Mouse (Mus musculus) embryonic facial prominence, embryonic 12.5 days (tissue): Measurements from ENCODE around the gene Gm28038. TPM values are rescaled to one million over a fixed set of nuclear protein-coding genes. Genes with fewer than 3 reads are reported as not detected.
A peak's percentile ranks its signal among the peaks of the same experiment; 100 is the strongest.

Experiments used
- ATAC-seq: fragments of 200-750 bp; cut with Nextera tagmentation; 2 replicates; pipeline ENCODE4 v1.8.0; 2017; ENCODE audit not compliant: insufficient number of reproducible peaks, insufficient read depth, low FRiP score, low TSS enrichment
- H3K27ac ChIP-seq: fragments of 300-500 bp; sonication (generic); 2 replicates; pipeline ENCODE4 v1.5.1; 2016; ENCODE audit warnings: mild to moderate bottlenecking
- H3K27me3 ChIP-seq: fragments of 300-500 bp; sonication (generic); 2 replicates; pipeline ENCODE4 v1.6.1; 2016; ENCODE audit warnings: mild to moderate bottlenecking, moderate library complexity
- H3K36me3 ChIP-seq: fragments of 300-500 bp; sonication (generic); 2 replicates; pipeline ENCODE4 v1.6.1; 2016; ENCODE audit warnings: mild to moderate bottlenecking
- H3K4me1 ChIP-seq: fragments of 300-500 bp; sonication (generic); 2 replicates; pipeline ENCODE4 v1.6.1; 2016
- H3K4me2 ChIP-seq: fragments of 300-500 bp; sonication (generic); replicated peaks from 2 replicates; pipeline ENCODE4 v1.6.1; 2016; ENCODE audit warnings: mild to moderate bottlenecking, moderate library complexity
- H3K4me3 ChIP-seq: fragments of 300-500 bp; sonication (generic); 2 replicates; pipeline ENCODE4 v1.5.1; 2016; ENCODE audit warnings: mild to moderate bottlenecking
- H3K9ac ChIP-seq: fragments of 300-500 bp; sonication (generic); 2 replicates; pipeline ENCODE4 v1.6.1; 2016; ENCODE audit warnings: mild to moderate bottlenecking, moderate library complexity
- H3K9me3 ChIP-seq: fragments of 300-500 bp; sonication (generic); 2 replicates; pipeline ENCODE4 v1.6.1; 2016; ENCODE audit warnings: mild to moderate bottlenecking, moderate library complexity
- WGBS: fragments of 180-500 bp; shearing (Covaris S2); methylation state at CpG from one replicate; pipeline ENCODE4 v1.1.7; 2016; 5-methylcytosine and 5-hydroxymethylcytosine counted together
- polyA plus RNA-seq: library from polyadenylated mRNA; unstranded; fragments of >200 nt; fragmentation: Nextera tagmentation; extraction: Ambion mirVana; gene quantifications from 2 replicates; pipeline ENCODE4 v1.2.1, GENCODE M21; 2016

Gm28038 gene
- polyA plus RNA-seq, result not detected in 2 replicates

- Histone ChIP-seq H3K9me3 (no peaks in the 10 kb centered on the region), H3K4me1 (peaks cover 8% of the 10 kb centered on the region), H3K9ac (no peak within 1 kb of the TSS), H3K4me2 (no peak within 1 kb of the TSS), H3K27me3 (no peaks in the 10 kb centered on the region), H3K4me3 (no peak within 1 kb of the TSS), H3K36me3 (no peaks in the 10 kb centered on the region), H3K27ac (no peak within 1 kb of the TSS)
- no peak for ATAC-seq
- WGBS, result 88% methylated on average over 11 of the region's 11 CpGs
Observed at GRCm38 (mm10) chr2:30280743-30281142, at the start of gene Gm28038. TSS of gene Gm28038 (plus strand) at chr2:30281043.

DNA sequence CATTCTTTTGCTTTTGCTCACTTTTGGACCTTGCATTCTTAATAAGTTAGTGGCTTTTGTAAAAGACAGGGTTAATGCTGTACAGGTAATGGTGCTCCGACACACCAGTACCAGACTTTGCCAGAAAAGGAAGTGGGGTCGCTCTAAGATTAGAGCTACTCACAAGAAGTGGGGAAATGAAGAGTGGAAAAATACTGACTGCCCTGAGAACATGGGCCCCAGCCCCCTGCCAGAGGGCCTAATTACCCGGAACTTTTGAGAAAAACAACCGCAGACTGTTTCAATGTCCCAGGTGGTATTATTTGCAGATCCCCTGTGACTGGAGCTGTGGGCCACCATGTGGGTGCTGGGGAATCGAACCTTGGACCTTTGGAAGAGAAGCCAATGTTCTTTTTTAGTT is 45.2 kb upstream of the Gm28038 start:
- Histone ChIP-seq H3K4me1 (peaks cover 15% of the 10 kb centered on the region), H3K36me3 (peaks cover 9% of the 10 kb centered on the region), H3K4me2 (no peak overlapping the region), H3K4me3 (no peak overlapping the region), H3K9me3 (no peaks in the 10 kb centered on the region), H3K27me3 (no peaks in the 10 kb centered on the region), H3K9ac (no peak overlapping the region), H3K27ac (no peak overlapping the region)
- 71% methylated on average over 5 of the region's 5 CpGs for WGBS
- no peak for ATAC-seq

DNA sequence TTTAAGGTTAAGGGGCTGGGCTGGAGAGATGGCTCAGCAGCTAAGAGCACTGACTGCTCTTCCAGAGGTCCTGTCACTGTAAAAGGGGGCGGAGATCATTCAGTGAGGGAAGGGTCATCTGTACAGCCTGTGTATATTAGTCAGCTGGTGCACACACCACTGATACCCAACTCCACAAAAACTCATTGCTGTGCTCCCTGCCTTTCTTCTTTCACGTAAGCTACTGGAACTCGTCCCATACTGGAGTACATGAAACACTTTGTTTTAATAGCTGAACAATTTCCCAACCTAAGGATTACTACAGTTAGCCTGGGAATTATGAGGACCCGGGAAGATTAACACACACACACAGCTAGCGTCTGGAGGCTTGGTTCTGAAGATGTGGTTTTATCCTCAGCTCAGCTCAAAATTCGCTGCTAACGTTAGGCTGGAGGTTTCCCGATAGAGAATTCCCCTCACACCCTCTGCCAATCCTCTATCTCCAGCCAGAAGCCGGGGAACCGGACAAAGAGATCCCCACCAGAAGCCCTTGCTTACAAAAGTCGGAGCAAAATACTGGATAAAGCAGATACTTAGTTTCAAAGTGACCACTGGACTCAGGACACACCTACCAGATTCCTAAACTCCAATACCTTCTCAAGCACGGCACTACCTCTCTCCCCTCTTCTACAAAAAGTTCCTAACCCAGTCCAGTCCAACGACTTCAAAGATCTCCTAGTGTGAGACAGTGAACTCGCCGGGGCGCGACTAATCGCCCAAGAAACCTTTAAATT is 44.2 kb upstream of the Gm28038 start:
- no peak for ATAC-seq
- Histone ChIP-seq H3K4me1 (peaks cover 15% of the 10 kb centered on the region), H3K27ac (peak overlapping the region; percentile 93), H3K9me3 (no peaks in the 10 kb centered on the region), H3K36me3 (peaks cover 19% of the 10 kb centered on the region), H3K4me2 (peak overlapping the region; percentile 85), H3K9ac (peak overlapping the region; percentile 87), H3K27me3 (no peaks in the 10 kb centered on the region), H3K4me3 (peak overlapping the region; percentile 81)
- 4% methylated on average over 18 of the region's 18 CpGs for WGBS

DNA sequence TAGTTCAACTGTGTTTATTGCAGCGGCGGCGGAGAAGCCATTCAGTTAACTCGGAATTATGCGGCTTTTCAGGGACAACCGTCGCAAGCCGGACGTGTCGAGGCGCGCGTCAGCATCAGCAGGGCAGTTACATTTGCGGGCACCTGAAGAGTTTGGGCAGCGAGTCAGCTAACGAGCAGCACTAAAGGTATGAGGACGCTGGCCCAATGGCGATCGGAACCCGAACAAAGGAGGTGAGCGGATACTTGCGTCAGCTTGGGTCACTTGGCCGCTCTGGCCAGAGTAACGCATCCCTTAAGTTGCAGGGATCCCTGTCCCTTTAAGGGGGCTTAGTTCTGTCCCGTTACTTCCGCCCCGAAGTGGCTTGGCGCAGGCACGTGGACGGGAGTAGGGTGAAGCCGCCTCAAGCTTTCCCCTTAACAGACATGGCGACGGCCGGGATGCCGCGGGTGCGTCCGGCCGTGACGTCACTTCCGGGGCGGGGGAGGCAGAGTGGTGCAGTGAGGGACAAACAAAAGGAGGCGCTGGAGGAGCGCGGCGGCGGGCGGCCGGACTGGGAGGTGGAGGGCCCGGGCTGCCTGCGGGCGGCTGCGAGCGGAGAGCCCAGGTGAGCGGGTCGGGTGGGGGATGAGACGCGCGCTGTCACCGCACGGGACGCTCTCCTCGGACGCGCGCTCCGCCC is 43.5 kb upstream of the Gm28038 start, which contains the start of gene Lrrc8a:
TSS of gene Lrrc8a (plus strand) at position 517 of the 682 bp plus-strand sequence.
- peak; percentile 98 for ATAC-seq
- Histone ChIP-seq H3K4me3 (peak within 1 kb of the TSS; percentile 81), H3K36me3 (peaks cover 21% of the 10 kb centered on the region), H3K4me1 (peaks cover 16% of the 10 kb centered on the region), H3K27me3 (no peaks in the 10 kb centered on the region), H3K27ac (peak within 1 kb of the TSS; percentile 93), H3K4me2 (peak within 1 kb of the TSS; percentile 85), H3K9ac (peak within 1 kb of the TSS; percentile 87), H3K9me3 (no peaks in the 10 kb centered on the region)
- under 1% methylated on average over 54 of the region's 67 CpGs for WGBS

GRCm38 (mm10) chr2:30237881-30238280 is 43.0 kb upstream of the Gm28038 start:
- under 1% methylated on average over 34 of the region's 42 CpGs for WGBS
- Histone ChIP-seq H3K4me1 (peaks cover 20% of the 10 kb centered on the region), H3K27ac (peak overlapping the region; percentile 93), H3K4me3 (peak overlapping the region; percentile 81), H3K27me3 (no peaks in the 10 kb centered on the region), H3K9ac (peak overlapping the region; percentile 87), H3K36me3 (peaks cover 26% of the 10 kb centered on the region), H3K9me3 (no peaks in the 10 kb centered on the region), H3K4me2 (peak overlapping the region; percentile 85)
- ATAC-seq, result peak; percentile 81

GRCm38 (mm10) chr2:30238906-30239465 is 41.9 kb upstream of the Gm28038 start:
- Histone ChIP-seq H3K4me3 (peak overlapping the region; percentile 81), H3K27ac (no peak overlapping the region; the same call in 1 of the 2 replicates), H3K36me3 (peaks cover 34% of the 10 kb centered on the region), H3K27me3 (no peaks in the 10 kb centered on the region), H3K9me3 (no peaks in the 10 kb centered on the region), H3K9ac (peak overlapping the region; percentile 87), H3K4me1 (peaks cover 23% of the 10 kb centered on the region), H3K4me2 (peak overlapping the region; percentile 85)
- no peak for ATAC-seq
- 72% methylated on average over 3 of the region's 3 CpGs for WGBS

DNA sequence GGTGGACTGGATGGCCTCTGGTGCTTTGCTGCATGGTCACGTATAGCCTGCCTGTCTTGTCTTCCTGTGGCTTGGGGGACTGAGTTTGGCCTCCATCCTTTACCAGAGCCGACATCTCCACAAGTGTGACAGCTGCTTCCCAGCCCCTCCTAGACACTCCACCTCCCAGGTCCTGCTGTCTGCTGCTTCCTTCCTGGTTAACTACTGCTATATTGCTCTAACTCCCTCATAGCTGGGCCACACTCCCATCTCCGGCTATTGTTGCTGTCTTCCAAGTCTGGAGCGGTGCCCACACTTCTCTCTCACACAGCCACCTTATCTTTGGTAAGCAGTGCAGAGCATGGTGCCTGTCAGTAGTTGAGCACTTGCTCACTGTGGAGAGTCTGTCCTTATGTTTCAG is 41.1 kb upstream of the Gm28038 start:
- Histone ChIP-seq H3K4me2 (no peak overlapping the region; the same call in 1 of the 2 replicates), H3K4me3 (no peak overlapping the region), H3K27ac (no peak overlapping the region), H3K4me1 (peaks cover 23% of the 10 kb centered on the region), H3K27me3 (no peaks in the 10 kb centered on the region), H3K9me3 (no peaks in the 10 kb centered on the region), H3K36me3 (peaks cover 37% of the 10 kb centered on the region), H3K9ac (0 out of 2 replicates have a peak overlapping the region, but pooled peaks have one; percentile 22)
- WGBS, result 80% methylated on average over 4 of the region's 4 CpGs
- no peak for ATAC-seq

- peak within 1 kb of the TSS; percentile 87; the same call in 1 of the 2 replicates for H3K9ac ChIP-seq
- ATAC-seq, result no peak
Observed at GRCm38 (mm10) chr2:30240267-30240666, 40.6 kb upstream of the Gm28038 start, which contains the start of gene Gm28035. TSS of gene Gm28035 (plus strand) at chr2:30240567.

DNA sequence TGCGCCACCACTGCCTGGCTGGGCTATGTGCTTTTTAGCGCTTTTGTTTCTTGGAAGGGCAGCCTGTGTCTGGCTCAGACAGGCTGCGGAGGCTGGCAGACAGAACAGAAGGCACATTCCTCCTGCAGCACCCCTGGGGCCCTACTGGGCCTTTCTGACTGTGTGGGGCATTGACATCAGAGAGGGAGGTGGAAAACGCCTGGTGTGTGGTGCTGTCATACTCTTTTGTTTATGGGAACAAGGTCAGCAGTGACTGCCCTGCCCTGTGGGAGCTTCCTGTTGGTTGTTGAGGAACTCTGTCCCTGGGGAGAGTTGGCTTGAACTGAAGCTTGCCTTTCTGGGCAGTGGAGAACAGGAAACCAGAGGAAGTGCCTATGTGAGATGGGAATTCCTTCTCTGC is 38.3 kb upstream of the Gm28038 start:
- no peaks in the 10 kb centered on the region for H3K27me3 ChIP-seq
- WGBS, result 42% methylated on average over 4 of the region's 4 CpGs
- H3K9me3 ChIP-seq, result no peaks in the 10 kb centered on the region
- no peak overlapping the region for H3K4me3 ChIP-seq
- ATAC-seq, result no peak
- no peak overlapping the region for H3K27ac ChIP-seq
- peaks cover 27% of the 10 kb centered on the region for H3K4me1 ChIP-seq
- H3K4me2 ChIP-seq, result no peak overlapping the region
- H3K36me3 ChIP-seq, result peaks cover 39% of the 10 kb centered on the region
- no peak overlapping the region for H3K9ac ChIP-seq

More at GRCm38 (mm10) chr2:30240267-30240666, 40.6 kb upstream of the Gm28038 start, which contains the start of gene Gm28035:
- peak within 1 kb of the TSS; percentile 85; the same call in 1 of the 2 replicates for H3K4me2 ChIP-seq
- H3K36me3 ChIP-seq, result peaks cover 37% of the 10 kb centered on the region
- peaks cover 23% of the 10 kb centered on the region for H3K4me1 ChIP-seq
- no peak within 1 kb of the TSS for H3K27ac ChIP-seq
- 75% methylated on average over 2 of the region's 2 CpGs for WGBS
- no peak within 1 kb of the TSS for H3K4me3 ChIP-seq
- H3K9me3 ChIP-seq, result no peaks in the 10 kb centered on the region
- no peaks in the 10 kb centered on the region for H3K27me3 ChIP-seq

DNA sequence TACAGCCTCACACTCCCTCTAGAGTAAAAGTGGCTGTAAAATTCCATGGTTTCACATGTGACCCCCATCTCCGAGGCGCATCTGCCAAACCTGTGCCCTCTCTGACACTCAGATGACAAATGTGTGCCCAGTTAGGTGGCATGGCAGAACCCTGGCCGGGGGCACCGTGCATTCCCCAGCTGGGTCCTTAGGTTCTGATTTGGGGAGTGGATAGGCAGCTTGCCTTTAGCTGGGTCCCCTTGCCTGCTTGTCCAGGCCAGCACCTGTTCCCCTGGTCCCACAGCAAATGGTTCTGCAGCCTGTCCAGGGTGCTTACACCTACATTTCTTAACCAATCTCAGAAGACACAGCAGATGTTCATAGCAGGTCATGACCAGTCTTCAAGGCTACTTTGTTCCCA is 37.5 kb upstream of the Gm28038 start:
- H3K36me3 ChIP-seq, result peaks cover 45% of the 10 kb centered on the region

GRCm38 (mm10) chr2:30244595-30245178 is 36.2 kb upstream of the Gm28038 start:
- ATAC-seq, result no peak
- no peaks in the 10 kb centered on the region for H3K9me3 ChIP-seq
- 59% methylated on average over 7 of the region's 7 CpGs for WGBS
- H3K27me3 ChIP-seq, result no peaks in the 10 kb centered on the region
- no peak overlapping the region for H3K9ac ChIP-seq
- no peak overlapping the region for H3K4me2 ChIP-seq
- peaks cover 15% of the 10 kb centered on the region for H3K4me1 ChIP-seq
- H3K36me3 ChIP-seq, result peaks cover 58% of the 10 kb centered on the region
- H3K4me3 ChIP-seq, result no peak overlapping the region
- no peak overlapping the region for H3K27ac ChIP-seq

More for the DNA sequence above, 37.5 kb upstream of the Gm28038 start:
- H3K9me3 ChIP-seq, result no peaks in the 10 kb centered on the region
- no peak overlapping the region; the same call in 1 of the 2 replicates for H3K9ac ChIP-seq
- no peak for ATAC-seq
- peaks cover 25% of the 10 kb centered on the region for H3K4me1 ChIP-seq
- H3K27ac ChIP-seq, result no peak overlapping the region
- H3K4me3 ChIP-seq, result no peak overlapping the region
- 89% methylated on average over 4 of the region's 4 CpGs for WGBS
- no peak overlapping the region for H3K4me2 ChIP-seq
- H3K27me3 ChIP-seq, result no peaks in the 10 kb centered on the region
